ENCODE assay signal across 9 mouse cellular contexts in the genomic region with DNA sequence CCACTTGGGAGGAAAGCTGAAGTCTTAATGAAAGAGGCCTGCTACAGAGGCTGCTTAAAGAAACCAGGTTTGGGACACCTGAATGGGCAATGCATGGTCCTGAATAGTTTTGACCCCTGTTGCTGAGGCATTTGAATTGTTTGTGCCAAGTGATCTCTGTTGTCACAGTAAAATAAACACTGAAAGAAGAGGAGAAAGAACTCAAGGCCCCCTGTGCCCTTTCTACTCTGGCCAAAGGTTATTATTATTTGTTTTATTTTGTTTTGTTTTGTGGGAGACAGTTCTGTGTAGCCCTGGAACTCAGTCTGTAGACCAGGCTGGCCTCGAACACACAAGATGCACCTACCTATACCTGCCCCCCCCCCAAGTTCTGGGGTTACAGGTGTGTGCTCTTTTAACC. TPM values are rescaled to one million over a fixed set of nuclear protein-coding genes. Genes with fewer than 3 reads are reported as not detected.
DNase-seq lines count a peak whose midpoint lies in the region; ATAC-seq and TF ChIP-seq lines count a peak whose summit lies in the region.
"Had no signal": no experiment of that assay in that cellular context is flagged by ENCODE, and none has a peak within 500 bp of the region (broad histone marks: within the 10 kb centered on the region; RNA-seq: fewer than 3 reads in every experiment).

No protein-coding gene starts in this region.

- ATAC-seq in heart, embryonic 14.5 days (ENCODE audit: insufficient number of reproducible peaks, insufficient read depth, low FRiP score, low read depth) = no peak
- no peak for ATAC-seq in hindbrain, embryonic 13.5 days (ENCODE audit: low FRiP score)

- H3K9ac ChIP-seq in heart, embryonic 14.5 days (ENCODE audit: low read length) = no peak overlapping the region
- no peak overlapping the region for H3K9ac ChIP-seq in hindbrain, embryonic 13.5 days

- peaks cover 28 to 34% of the 10 kb centered on the region in 2 experiments for H3K4me1 ChIP-seq in heart, embryonic 14.5 days (ENCODE audit: control insufficient read depth in 2 of 2, insufficient read depth in 2 of 2, low read length in 2 of 2)
- peaks cover 4% of the 10 kb centered on the region for H3K4me1 ChIP-seq in cortical plate, adult 2 months (ENCODE audit: control insufficient read depth, insufficient read depth, low read length)
- H3K4me1 ChIP-seq in hindbrain, embryonic 13.5 days (replicated peaks) = peaks cover 54% of the 10 kb centered on the region

- no peaks in the 10 kb centered on the region for H3K79me2 ChIP-seq in macrophage (ENCODE audit: inconsistent target)

- H3K27ac ChIP-seq in heart, embryonic 14.5 days (replicated peaks in 1 of 2; ENCODE audit: control insufficient read depth in 1 of 2, insufficient read depth in 1 of 2, low read depth in 2 of 2, low read length in 2 of 2) = peak overlapping the region in 1 of 2 experiments; percentile 89; a peak in 1 of 4 replicates
- H3K27ac ChIP-seq in cortical plate, adult 2 months (ENCODE audit: insufficient read depth, low read length) = no peak overlapping the region
- no peak overlapping the region for H3K27ac ChIP-seq in hindbrain, embryonic 13.5 days
- H3K27ac ChIP-seq in macrophage = no peak overlapping the region

- no peak for DNase-seq in heart, postnatal 4 days
- DNase-seq in cerebellum, adult 11-12 months = no peak
- DNase-seq in left cerebral cortex, adult 8-10 months (ENCODE audit: low spot score in 2 of 2) = no peak
- DNase-seq in layer of hippocampus, adult 18-20 months (ENCODE audit: low spot score in 2 of 2) = no peak

- TF ChIP-seq CTCF in cortical plate, adult 2 months (IDR thresholded peaks at IDR 0.05; ENCODE audit: extremely low read depth, insufficient read depth, low read length) = no peak

- no peaks in the 10 kb centered on the region for H3K9me3 ChIP-seq in heart, embryonic 14.5 days (ENCODE audit: control insufficient read depth, low read length)
- no peaks in the 10 kb centered on the region for H3K9me3 ChIP-seq in hindbrain, embryonic 13.5 days

- H3K4me3 ChIP-seq in heart, embryonic 14.5 days (ENCODE audit: control insufficient read depth in 1 of 2, insufficient read depth in 1 of 2, low read depth in 1 of 2, low read length in 2 of 2) = peak overlapping the region in 1 of 2 experiments; percentile 72; a peak in 1 of 4 replicates
- peak overlapping the region; percentile 77; the same call in 1 of the 2 replicates for H3K4me3 ChIP-seq in cortical plate, adult 2 months (ENCODE audit: insufficient read depth, low read length)
- H3K4me3 ChIP-seq in hindbrain, embryonic 13.5 days = peak overlapping the region; percentile 57
- H3K4me3 ChIP-seq in macrophage (ENCODE audit: inconsistent target) = peak overlapping the region; percentile 49; the same call in 1 of the 2 replicates

- no peak for TF ChIP-seq POLR2A in cortical plate, adult 2 months (IDR thresholded peaks at IDR 0.05; ENCODE audit: extremely low read depth, insufficient read depth, low read length)

- peaks cover 8% of the 10 kb centered on the region for H3K27me3 ChIP-seq in heart, embryonic 14.5 days (ENCODE audit: control insufficient read depth, insufficient read depth, low read length)
- H3K27me3 ChIP-seq in hindbrain, embryonic 13.5 days = peaks cover 69% of the 10 kb centered on the region

- 76% methylated on average over 1 of the region's 1 CpGs for WGBS in heart, embryonic 14.5 days
- WGBS in hindbrain, embryonic 13.5 days = 53% methylated on average over 1 of the region's 1 CpGs
- 83% methylated on average over 1 of the region's 1 CpGs for whole genome bisulfite sequencing in macrophage (ENCODE audit: missing documents)

- H3K36me3 ChIP-seq in heart, embryonic 14.5 days (ENCODE audit: control insufficient read depth, insufficient read depth, low read length) = peaks cover 12% of the 10 kb centered on the region; the same call in 1 of the 2 replicates
- no peaks in the 10 kb centered on the region for H3K36me3 ChIP-seq in hindbrain, embryonic 13.5 days
- H3K36me3 ChIP-seq in macrophage (ENCODE audit: inconsistent target) = no peaks in the 10 kb centered on the region

- peak overlapping the region; percentile 62 for H3K4me2 ChIP-seq in heart, embryonic 14.5 days (ENCODE audit: low read length)
- H3K4me2 ChIP-seq in hindbrain, embryonic 13.5 days = peak overlapping the region; percentile 90

RNA-seq across cellular contexts. Expression of gene Mmp11, which starts 1.3 kb away (rescaled TPM):
- 23.4 and 25.1 TPM in 2 replicates for polyA plus RNA-seq in heart, embryonic 14.5 days (2014; fragmentation: Nextera tagmentation; extraction: Ambion mirVana)
- total RNA-seq in heart, postnatal 4 days (2021) = 10 to 100 TPM in 1 of 2 experiments, 1 to 10 TPM in 1; 10.0 to 12.7 TPM
- polyA plus RNA-seq in cortical plate, adult 2 months (2012; rRNA removed) = 2.3 and 2.6 TPM in 2 replicates
- polyA plus RNA-seq in hindbrain, embryonic 13.5 days (2015; fragmentation: Nextera tagmentation; extraction: Ambion mirVana) = 26.8 and 34.9 TPM in 2 replicates
- total RNA-seq in macrophage (2018; cell fraction: chromatin; rRNA removed) = 1 to 10 TPM in 3 of 26 experiments, under 1 TPM in 3, not detected in 20; 0.37 to 5.6 (median 0.80) TPM
- 1 to 10 TPM in 1 of 26 experiments, under 1 TPM in 19, not detected in 6; 0.03 to 1.2 (median 0.28) TPM for total RNA-seq in macrophage (2018; cell fraction: cytosol; rRNA removed)
- 1 to 10 TPM in 3 of 26 experiments, under 1 TPM in 7, not detected in 16; 0.30 to 2.1 (median 0.64) TPM for total RNA-seq in macrophage (2018; cell fraction: nucleus; rRNA removed)
- 0.36 to 1.3 TPM (median 1.0 TPM) in 3 replicates for polyA plus RNA-seq in macrophage (2018)
- 1 to 10 TPM; 1.5 to 3.0 (median 1.7) TPM for total RNA-seq in left cerebral cortex, adult 8-10 months (2022)
- total RNA-seq in layer of hippocampus, adult 18-20 months (2021) = 1 to 10 TPM; 1.8 to 2.1 TPM

RNA-seq across cellular contexts. Expression of gene Chchd10, which starts 2.1 kb away (rescaled TPM):
- polyA plus RNA-seq in heart, embryonic 14.5 days (2014; fragmentation: Nextera tagmentation; extraction: Ambion mirVana) = 647 and 682 TPM in 2 replicates
- 100 to 1,000 TPM; 882 to 898 TPM for total RNA-seq in heart, postnatal 4 days (2021)
- polyA plus RNA-seq in cortical plate, adult 2 months (2012; rRNA removed) = 502 and 507 TPM in 2 replicates
- polyA plus RNA-seq in hindbrain, embryonic 13.5 days (2015; fragmentation: Nextera tagmentation; extraction: Ambion mirVana) = 37.0 and 37.8 TPM in 2 replicates
- 1 to 10 TPM in 1 of 26 experiments, not detected in 25; 1.1 TPM for total RNA-seq in macrophage (2018; cell fraction: chromatin; rRNA removed)
- total RNA-seq in macrophage (2018; cell fraction: cytosol; rRNA removed) = 10 to 100 TPM in 24 of 26 experiments, 1 to 10 TPM in 2; 8.7 to 24.6 (median 14.5) TPM
- total RNA-seq in macrophage (2018; cell fraction: nucleus; rRNA removed) = 1 to 10 TPM in 18 of 26 experiments, not detected in 8; 1.6 to 8.4 (median 2.2) TPM
- 7.6 to 12.8 TPM (median 11.6 TPM) in 3 replicates for polyA plus RNA-seq in macrophage (2018)
- 100 to 1,000 TPM; 356 to 427 (median 392) TPM for total RNA-seq in left cerebral cortex, adult 8-10 months (2022)
- 100 to 1,000 TPM; 376 to 396 TPM for total RNA-seq in layer of hippocampus, adult 18-20 months (2021)

RNA-seq across cellular contexts. Expression of gene Gm867, which starts 5.5 kb away (rescaled TPM):
- polyA plus RNA-seq in heart, embryonic 14.5 days (2014; fragmentation: Nextera tagmentation; extraction: Ambion mirVana) = 0.28 and 0.57 TPM in 2 replicates
- not detected for total RNA-seq in heart, postnatal 4 days (2021)
- 0.49 and 1.2 TPM in 2 replicates for polyA plus RNA-seq in cortical plate, adult 2 months (2012; rRNA removed)
- 1.7 and 2.3 TPM in 2 replicates for polyA plus RNA-seq in hindbrain, embryonic 13.5 days (2015; fragmentation: Nextera tagmentation; extraction: Ambion mirVana)
- not detected for total RNA-seq in macrophage (2018; cell fraction: chromatin; rRNA removed)
- total RNA-seq in macrophage (2018; cell fraction: cytosol; rRNA removed) = not detected
- not detected for total RNA-seq in macrophage (2018; cell fraction: nucleus; rRNA removed)
- polyA plus RNA-seq in macrophage (2018) = not detected in 3 replicates
- total RNA-seq in left cerebral cortex, adult 8-10 months (2022) = under 1 TPM; 0.41 to 0.91 (median 0.70) TPM
- under 1 TPM; 0.28 to 0.89 TPM for total RNA-seq in layer of hippocampus, adult 18-20 months (2021)
- polyA plus RNA-seq: stomach, embryonic 14.5 days had no signal

RNA-seq across cellular contexts. Expression of gene Vpreb3, which starts 7.9 kb away (rescaled TPM):
- 0.46 and 0.58 TPM in 2 replicates for polyA plus RNA-seq in heart, embryonic 14.5 days (2014; fragmentation: Nextera tagmentation; extraction: Ambion mirVana)
- not detected for total RNA-seq in heart, postnatal 4 days (2021)
- not detected in 2 replicates for polyA plus RNA-seq in cortical plate, adult 2 months (2012; rRNA removed)
- 0.57 and 1.2 TPM in 2 replicates for polyA plus RNA-seq in hindbrain, embryonic 13.5 days (2015; fragmentation: Nextera tagmentation; extraction: Ambion mirVana)
- total RNA-seq in macrophage (2018; cell fraction: chromatin; rRNA removed) = not detected
- not detected for total RNA-seq in macrophage (2018; cell fraction: cytosol; rRNA removed)
- total RNA-seq in macrophage (2018; cell fraction: nucleus; rRNA removed) = not detected
- not detected in 3 replicates for polyA plus RNA-seq in macrophage (2018)
- not detected for total RNA-seq in left cerebral cortex, adult 8-10 months (2022)
- total RNA-seq in layer of hippocampus, adult 18-20 months (2021) = not detected

RNA-seq across cellular contexts. Expression of gene Smarcb1, which starts 13.6 kb away (rescaled TPM):
- 99.1 and 103 TPM in 2 replicates for polyA plus RNA-seq in heart, embryonic 14.5 days (2014; fragmentation: Nextera tagmentation; extraction: Ambion mirVana)
- 10 to 100 TPM; 54.2 to 56.5 TPM for total RNA-seq in heart, postnatal 4 days (2021)
- 71.5 and 73.1 TPM in 2 replicates for polyA plus RNA-seq in cortical plate, adult 2 months (2012; rRNA removed)
- 302 and 313 TPM in 2 replicates for polyA plus RNA-seq in hindbrain, embryonic 13.5 days (2015; fragmentation: Nextera tagmentation; extraction: Ambion mirVana)
- total RNA-seq in macrophage (2018; cell fraction: chromatin; rRNA removed) = 10 to 100 TPM; 17.9 to 73.8 (median 50.0) TPM
- 10 to 100 TPM; 36.6 to 53.9 (median 47.9) TPM for total RNA-seq in macrophage (2018; cell fraction: cytosol; rRNA removed)
- total RNA-seq in macrophage (2018; cell fraction: nucleus; rRNA removed) = 10 to 100 TPM; 22.2 to 73.1 (median 42.8) TPM
- polyA plus RNA-seq in macrophage (2018) = 36.6 to 53.9 TPM (median 38.3 TPM) in 3 replicates
- total RNA-seq in left cerebral cortex, adult 8-10 months (2022) = 10 to 100 TPM; 85.8 to 88.5 (median 86.4) TPM
- 10 to 100 TPM; 80.3 to 85.0 TPM for total RNA-seq in layer of hippocampus, adult 18-20 months (2021)

Comparison
In these comparisons a context has a peak if more than half of its experiments do, and no peak if none do; other contexts are left out.
1. RNA of gene Chchd10, which starts 2.1 kb away (polyA plus RNA-seq): 647 to 682 TPM in heart, embryonic 14.5 days and 502 to 507 TPM in cortical plate, adult 2 months; 37.0 to 37.8 TPM in hindbrain, embryonic 13.5 days and 7.6 to 12.8 TPM in macrophage; every median in the first group is over 10 times any median in the second.